Mouse (Mus musculus) intestine, postnatal 0 days (tissue): Measurements from ENCODE around the gene Fam214a. TPM values are rescaled to one million over a fixed set of nuclear protein-coding genes. Genes with fewer than 3 reads are reported as not detected.

Experiments
- ATAC-seq: fragments of 200-750 bp; cut with Nextera tagmentation; 2 replicates; pipeline ENCODE4 v1.8.0; 2017; ENCODE audit warnings: mild to moderate bottlenecking, moderate TSS enrichment, moderate library complexity
- H3K27ac ChIP-seq: fragments of 300-500 bp; sonication (generic); 2 replicates; pipeline ENCODE4 v1.5.1; 2014; ENCODE audit warnings: mild to moderate bottlenecking, low read depth, low read length, moderate library complexity
- H3K27me3 ChIP-seq: fragments of 300-500 bp; sonication (generic); replicated peaks from 2 replicates; pipeline ENCODE4 v1.6.1; 2014; ENCODE audit warnings: low read length, mixed read lengths; ENCODE audit not compliant: control insufficient read depth, insufficient read depth
- H3K36me3 ChIP-seq: fragments of 300-500 bp; sonication (generic); 2 replicates; pipeline ENCODE4 v1.6.1; 2014; ENCODE audit warnings: mild to moderate bottlenecking, moderate library complexity; ENCODE audit not compliant: control insufficient read depth, insufficient read depth
- H3K4me1 ChIP-seq: fragments of 300-500 bp; sonication (generic); replicated peaks from 2 replicates; pipeline ENCODE4 v1.6.1; 2014; ENCODE audit warnings: antibody characterized with exemption, low read length, mixed read lengths; ENCODE audit not compliant: control insufficient read depth, insufficient read depth
- H3K4me2 ChIP-seq: fragments of 300-500 bp; sonication (generic); replicated peaks from 2 replicates; pipeline ENCODE4 v1.6.1; 2014; ENCODE audit warnings: low read depth, mild to moderate bottlenecking, moderate library complexity
- H3K4me3 ChIP-seq: fragments of 300-500 bp; sonication (generic); 2 replicates; pipeline ENCODE4 v1.5.1; 2014; ENCODE audit warnings: low read depth, low read length
- H3K9ac ChIP-seq: fragments of 300-500 bp; sonication (generic); 2 replicates; pipeline ENCODE4 v1.6.1; 2014; ENCODE audit warnings: mild to moderate bottlenecking, low read depth, low read length
- H3K9me3 ChIP-seq: fragments of 300-500 bp; sonication (generic); 2 replicates; pipeline ENCODE4 v1.6.1; 2016; ENCODE audit warnings: mixed run types; ENCODE audit not compliant: control insufficient read depth
- CTCF ChIP-seq: sonication (generic); IDR thresholded peaks from 2 replicates; pipeline ENCODE4 v1.5.1; 2016; ENCODE audit warnings: low read depth, mild to moderate bottlenecking, control low read depth, antibody characterized with exemption, moderate library complexity
- WGBS: fragments of 180-500 bp; shearing (Covaris S2); extraction: QIAGEN DNeasy Blood & Tissue Kit; methylation state at CpG from one replicate; pipeline ENCODE4 v1.1.7; 2014; 5-methylcytosine and 5-hydroxymethylcytosine counted together
- polyA plus RNA-seq: library from polyadenylated mRNA; unstranded; fragments of >200 nt; fragmentation: Nextera tagmentation; extraction: Ambion mirVana; gene quantifications from 2 replicates; pipeline ENCODE4 v1.2.1, GENCODE M21; 2015

The Fam214a gene
- polyA plus RNA-seq, 1 experiment from 2014 or later = 5.1 TPM

GRCm38 (mm10) chr9:74954387-74954786 lies 1.7 kb downstream of the Fam214a start:
- no peak for TF ChIP-seq CTCF
- Histone ChIP-seq H3K9me3 (no peaks in the 10 kb centered on the region), H3K27ac (no peak overlapping the region), H3K27me3 (no peaks in the 10 kb centered on the region), H3K9ac (no peak overlapping the region), H3K4me1 (no peaks in the 10 kb centered on the region), H3K36me3 (no peaks in the 10 kb centered on the region; the same call in 1 of the 2 replicates), H3K4me3 (no peak overlapping the region), H3K4me2 (0 out of 2 replicates have a peak overlapping the region, but pooled peaks have one; percentile 99)
- 66% methylated on average over 2 of the region's 2 CpGs for WGBS
- no peak for ATAC-seq

GRCm38 (mm10) chr9:74960630-74961029 lies 7.9 kb downstream of the Fam214a start:
- H3K36me3 ChIP-seq = no peaks in the 10 kb centered on the region; the same call in 1 of the 2 replicates
- H3K4me1 ChIP-seq = no peaks in the 10 kb centered on the region
- H3K4me3 ChIP-seq = no peak overlapping the region
- H3K27me3 ChIP-seq = no peaks in the 10 kb centered on the region
- no peaks in the 10 kb centered on the region for H3K9me3 ChIP-seq
- no peak overlapping the region for H3K27ac ChIP-seq
- no peak for TF ChIP-seq CTCF
- no peak for ATAC-seq
- WGBS = 75% methylated on average over 6 of the region's 6 CpGs
- no peak overlapping the region for H3K9ac ChIP-seq
- no peak overlapping the region for H3K4me2 ChIP-seq

- Histone ChIP-seq H3K9ac (no peak overlapping the region), H3K4me2 (no peak overlapping the region), H3K27ac (no peak overlapping the region), H3K36me3 (no peaks in the 10 kb centered on the region; the same call in 1 of the 2 replicates), H3K4me1 (no peaks in the 10 kb centered on the region), H3K4me3 (no peak overlapping the region), H3K27me3 (no peaks in the 10 kb centered on the region), H3K9me3 (no peaks in the 10 kb centered on the region)
- 47% methylated on average over 14 of the region's 14 CpGs for WGBS
- no peak for TF ChIP-seq CTCF
- ATAC-seq = no peak
Observed at GRCm38 (mm10) chr9:74961073-74961575, 8.4 kb downstream of the Fam214a start.

- Histone ChIP-seq H3K27ac (no peak overlapping the region), H3K27me3 (no peaks in the 10 kb centered on the region), H3K9me3 (no peaks in the 10 kb centered on the region), H3K9ac (no peak overlapping the region), H3K4me3 (no peak overlapping the region), H3K36me3 (no peaks in the 10 kb centered on the region; the same call in 1 of the 2 replicates), H3K4me1 (no peaks in the 10 kb centered on the region), H3K4me2 (no peak overlapping the region)
- TF ChIP-seq CTCF = no peak
- ATAC-seq = no peak
- 75% methylated on average over 2 of the region's 2 CpGs for WGBS
Observed at GRCm38 (mm10) chr9:74963953-74964352, 11.3 kb downstream of the Fam214a start.

GRCm38 (mm10) chr9:74964866-74965384 lies 12.2 kb downstream of the Fam214a start:
- Histone ChIP-seq H3K36me3 (no peaks in the 10 kb centered on the region), H3K9me3 (no peaks in the 10 kb centered on the region), H3K27ac (no peak overlapping the region), H3K4me2 (no peak overlapping the region), H3K27me3 (no peaks in the 10 kb centered on the region), H3K9ac (no peak overlapping the region), H3K4me3 (no peak overlapping the region), H3K4me1 (no peaks in the 10 kb centered on the region)
- no peak for ATAC-seq
- 88% methylated on average over 10 of the region's 10 CpGs for WGBS
- TF ChIP-seq CTCF = no peak

- 31% methylated on average over 4 of the region's 4 CpGs for WGBS
- no peak overlapping the region for H3K9ac ChIP-seq
Observed at GRCm38 (mm10) chr9:74966200-74966599, 13.5 kb downstream of the Fam214a start.

More at GRCm38 (mm10) chr9:74966200-74966599, 13.5 kb downstream of the Fam214a start:
- Histone ChIP-seq H3K4me3 (no peak overlapping the region), H3K4me2 (no peak overlapping the region), H3K27ac (no peak overlapping the region), H3K9me3 (no peaks in the 10 kb centered on the region), H3K27me3 (no peaks in the 10 kb centered on the region), H3K36me3 (no peaks in the 10 kb centered on the region), H3K4me1 (no peaks in the 10 kb centered on the region)
- TF ChIP-seq CTCF = no peak
- no peak for ATAC-seq
